Mouse (Mus musculus) CH12.LX (cell line): ENCODE measurements around the gene Cachd1.

ENCODE experiments used
- HCFC1 ChIP-seq: IDR thresholded peaks from 2 replicates; pipeline ENCODE4 v1.6.1; 2012; ENCODE audit warnings: low read depth, mild to moderate bottlenecking, inconsistent platforms, low read length, improper control_type of control experiment
- MAX ChIP-seq: IDR thresholded peaks from 2 replicates; pipeline ENCODE4 v1.6.1; 2011; ENCODE audit warnings: low read length, improper control_type of control experiment

DNA sequence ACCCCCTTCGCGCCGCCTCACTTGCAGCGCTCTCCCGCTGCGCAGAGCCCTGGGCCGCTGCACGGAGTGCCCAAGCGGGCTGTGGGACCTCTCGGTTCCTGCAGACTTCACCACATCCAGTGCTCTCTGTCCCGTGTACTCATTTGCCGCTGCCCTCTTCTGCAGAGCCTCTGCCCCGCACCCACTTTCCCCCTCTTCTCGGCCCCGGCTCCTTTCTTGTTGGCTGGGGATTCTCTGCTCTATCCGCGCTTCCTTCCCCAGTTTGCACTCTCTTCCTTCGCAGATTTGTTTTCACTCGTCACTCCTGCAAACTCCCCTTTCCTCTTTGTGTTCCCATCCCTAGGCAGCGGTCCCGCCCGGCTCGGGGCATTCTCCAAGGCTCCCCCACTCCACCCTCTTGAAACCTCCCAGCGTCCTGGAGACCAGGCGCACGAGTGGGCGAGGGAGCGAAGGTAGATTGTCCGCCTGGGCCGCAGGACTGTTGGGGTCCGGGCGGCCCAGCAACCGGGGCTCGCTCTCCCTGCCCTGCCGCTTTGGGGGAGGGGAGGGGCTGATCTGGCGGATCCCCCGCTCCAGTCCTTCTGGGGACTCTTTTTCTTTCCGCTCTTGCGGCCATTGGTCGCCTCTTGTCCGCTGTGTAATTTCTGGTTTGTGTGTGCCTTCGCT, 1.0 kb downstream of the Cachd1 start:
- TF ChIP-seq MAX (no peak), HCFC1 (no peak)
